Mouse (Mus musculus): ENCODE measurements around the gene Cdh23.
"Not testable (repeated sequence)": the region's sequence is repeated elsewhere in the genome, so short reads cannot be mapped to it uniquely, and the experiment has no call there.

Gene Cdh23

DNA sequence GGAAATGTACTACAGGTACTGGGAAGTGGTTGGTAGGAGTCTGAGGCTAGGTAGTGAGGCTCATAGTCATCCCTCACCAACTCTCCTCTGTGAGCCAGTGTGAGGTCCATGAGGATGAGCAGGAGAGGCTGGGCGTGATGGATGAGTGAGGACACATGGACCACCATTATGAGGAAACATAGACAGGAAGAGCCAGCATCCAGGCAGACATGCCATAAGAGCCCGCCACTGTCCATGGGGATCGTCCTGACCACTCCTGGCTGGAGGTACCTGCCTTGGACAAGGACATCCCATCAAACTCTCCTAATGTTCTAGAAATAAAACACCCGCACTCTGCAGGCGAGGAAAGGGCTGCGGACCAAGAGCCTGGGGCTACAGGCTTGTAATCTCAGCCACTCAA lies at the start of gene Cdh23:
TSS of gene Cdh23 (minus strand) at position 101 of the 400 bp plus-strand sequence.
- DNase-seq (ENCODE audit: low spot score in 2 of 2): no peak

DNA sequence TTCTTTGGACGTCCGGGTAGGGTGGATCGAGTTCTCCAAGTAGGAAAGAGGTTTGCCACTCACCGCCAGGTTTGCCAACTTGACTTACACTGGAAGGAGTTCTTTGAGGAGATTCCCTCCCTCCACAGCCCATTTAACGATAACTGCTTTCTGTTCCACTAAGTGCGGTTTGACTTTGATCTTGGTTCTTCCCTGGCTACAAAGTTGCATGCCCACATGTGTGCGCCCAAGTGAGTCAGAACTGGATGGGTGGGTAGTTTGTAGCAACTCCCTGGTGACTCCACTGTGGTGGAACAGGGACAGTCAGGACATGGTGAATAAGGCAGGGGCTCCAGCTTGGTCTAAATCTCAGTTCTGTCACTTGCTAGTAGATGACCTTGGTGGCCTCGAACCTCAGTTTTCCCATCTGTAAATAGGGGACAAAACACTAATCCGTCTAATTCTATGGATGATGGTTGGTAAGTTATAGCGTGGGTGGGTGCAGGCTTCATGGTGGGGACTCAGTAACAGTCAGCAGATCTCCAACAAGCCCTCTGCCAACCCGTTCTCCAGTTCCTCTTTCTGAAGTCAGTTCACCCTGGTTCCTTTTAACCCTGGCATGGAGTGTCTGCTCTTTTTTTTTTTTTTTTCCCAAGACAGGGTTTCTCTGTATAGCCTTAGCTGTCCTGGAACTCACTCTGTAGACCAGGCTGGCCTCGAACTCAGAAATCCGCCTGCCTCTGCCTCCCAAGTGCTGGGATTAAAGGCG lies 48.4 kb upstream of the Cdh23 start:
- DNase-seq (ENCODE audit: low spot score in 2 of 2): no peak

DNA sequence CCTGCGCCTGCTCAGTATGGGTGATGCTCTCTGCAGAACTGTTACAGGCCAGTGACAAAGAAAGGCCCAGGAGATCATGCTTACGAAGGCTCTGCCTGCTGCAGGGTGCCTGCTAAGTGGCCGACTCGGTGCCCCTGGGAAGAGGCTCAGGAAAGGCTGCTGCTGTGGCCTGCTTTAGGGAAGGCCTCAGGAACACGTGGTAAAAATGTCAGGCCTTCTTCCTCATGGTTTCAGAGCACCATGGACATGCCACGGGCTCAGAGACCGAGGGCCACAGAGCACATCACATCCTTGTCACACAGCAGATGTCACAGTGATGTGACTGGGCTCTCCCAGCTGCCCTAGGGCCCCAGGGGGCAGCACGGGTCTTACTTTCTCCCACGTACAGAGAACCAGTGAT lies 47.4 kb upstream of the Cdh23 start:
- no peak for DNase-seq (ENCODE audit: low spot score in 2 of 2)

DNA sequence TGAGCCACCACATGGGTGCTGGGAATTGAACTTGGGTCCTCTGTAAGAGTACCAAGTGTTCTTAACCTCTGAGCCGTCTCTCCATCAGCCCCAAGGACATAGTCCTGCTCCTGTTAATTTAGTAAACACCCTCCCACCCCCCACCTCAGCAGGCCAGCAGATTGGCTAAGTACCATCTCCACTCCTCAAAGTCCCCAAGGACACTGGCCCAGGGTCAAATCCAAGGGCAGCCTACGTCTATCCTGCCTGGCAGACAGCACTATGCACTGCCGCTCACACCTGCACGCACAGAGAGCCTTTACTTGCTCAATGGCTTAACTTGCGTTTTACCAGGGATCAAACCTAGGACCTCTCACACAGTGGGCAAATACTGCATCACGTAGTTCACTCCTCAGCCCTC lies 46.7 kb upstream of the Cdh23 start:
- DNase-seq (ENCODE audit: low spot score in 2 of 2): no peak

DNA sequence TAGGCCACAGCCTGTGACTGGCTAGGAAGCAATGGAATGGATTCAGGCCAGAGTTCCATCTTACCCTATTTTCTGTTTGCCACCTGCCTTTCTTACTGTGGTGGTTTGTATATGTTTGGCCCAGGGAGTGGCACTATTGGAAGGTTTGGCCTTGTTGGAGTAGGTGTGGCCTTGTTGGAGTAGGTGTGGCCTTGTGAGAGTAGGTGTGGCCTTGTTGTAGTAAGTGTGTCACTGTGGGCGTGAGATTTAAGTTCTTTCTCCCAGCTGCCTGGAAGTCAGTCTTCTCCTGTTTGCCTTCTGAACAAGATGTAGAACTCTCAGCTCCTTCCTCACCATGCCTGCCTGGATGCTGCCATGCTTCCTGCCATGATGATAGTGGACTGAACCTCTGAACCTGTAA lies 46.0 kb upstream of the Cdh23 start:
- not testable (repeated sequence) for DNase-seq (ENCODE audit: low spot score in 2 of 2)

DNA sequence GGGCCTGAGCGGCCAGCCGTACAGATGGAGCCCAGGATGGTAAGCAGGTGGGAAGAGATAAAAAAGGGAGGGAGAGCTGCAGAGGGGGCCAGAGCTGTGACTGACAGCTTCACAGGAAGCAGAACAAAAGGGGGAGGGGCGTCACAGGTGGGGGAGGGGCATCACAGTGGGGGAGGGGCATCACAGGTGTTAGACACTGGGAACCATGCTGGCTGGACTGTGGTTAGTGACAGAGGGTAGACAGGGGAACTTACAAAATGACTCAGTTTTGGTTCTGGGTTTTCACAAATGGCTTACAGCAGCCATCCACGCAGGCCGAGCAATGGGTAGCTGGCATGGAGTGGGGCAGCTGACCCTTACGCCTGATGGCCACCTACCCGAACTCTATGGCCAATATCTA lies 45.1 kb upstream of the Cdh23 start:
- DNase-seq (ENCODE audit: low spot score in 2 of 2): no peak

DNA sequence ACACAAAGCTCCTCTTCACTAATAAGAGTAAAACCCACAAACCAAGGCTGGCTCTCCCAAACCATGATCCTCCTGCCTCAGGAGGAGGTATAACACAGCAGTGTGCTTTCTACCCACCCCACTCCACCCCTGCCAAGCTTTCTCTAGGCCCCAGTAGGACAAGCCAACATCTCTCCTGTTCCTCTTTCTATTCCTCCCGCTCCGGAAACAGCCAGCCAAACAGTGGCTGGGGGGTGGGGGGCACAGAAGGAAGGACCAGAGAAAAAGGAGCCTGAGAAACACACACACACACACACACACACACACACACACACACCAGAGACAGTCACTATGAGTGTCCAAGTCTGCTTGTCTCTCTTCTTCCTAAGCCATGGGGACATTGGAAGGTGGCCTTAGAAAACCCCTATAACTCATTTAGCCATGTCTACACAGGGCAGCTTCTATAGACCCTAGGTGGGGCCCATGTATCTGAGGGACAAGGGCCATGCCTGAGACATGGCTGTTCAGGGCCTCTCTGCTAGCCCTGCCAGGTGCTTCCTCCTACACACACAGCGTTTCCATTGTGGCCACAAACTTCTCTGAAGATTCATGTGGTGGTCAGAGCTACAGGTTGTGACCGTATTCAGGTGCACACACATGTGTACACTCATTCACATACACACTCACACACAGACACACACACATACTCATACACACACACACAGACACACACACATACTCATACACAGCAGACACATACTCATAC lies 43.5 kb upstream of the Cdh23 start:
- peak in 1 of 2 experiments; percentile 21 for DNase-seq (ENCODE audit: low spot score in 2 of 2)

DNA sequence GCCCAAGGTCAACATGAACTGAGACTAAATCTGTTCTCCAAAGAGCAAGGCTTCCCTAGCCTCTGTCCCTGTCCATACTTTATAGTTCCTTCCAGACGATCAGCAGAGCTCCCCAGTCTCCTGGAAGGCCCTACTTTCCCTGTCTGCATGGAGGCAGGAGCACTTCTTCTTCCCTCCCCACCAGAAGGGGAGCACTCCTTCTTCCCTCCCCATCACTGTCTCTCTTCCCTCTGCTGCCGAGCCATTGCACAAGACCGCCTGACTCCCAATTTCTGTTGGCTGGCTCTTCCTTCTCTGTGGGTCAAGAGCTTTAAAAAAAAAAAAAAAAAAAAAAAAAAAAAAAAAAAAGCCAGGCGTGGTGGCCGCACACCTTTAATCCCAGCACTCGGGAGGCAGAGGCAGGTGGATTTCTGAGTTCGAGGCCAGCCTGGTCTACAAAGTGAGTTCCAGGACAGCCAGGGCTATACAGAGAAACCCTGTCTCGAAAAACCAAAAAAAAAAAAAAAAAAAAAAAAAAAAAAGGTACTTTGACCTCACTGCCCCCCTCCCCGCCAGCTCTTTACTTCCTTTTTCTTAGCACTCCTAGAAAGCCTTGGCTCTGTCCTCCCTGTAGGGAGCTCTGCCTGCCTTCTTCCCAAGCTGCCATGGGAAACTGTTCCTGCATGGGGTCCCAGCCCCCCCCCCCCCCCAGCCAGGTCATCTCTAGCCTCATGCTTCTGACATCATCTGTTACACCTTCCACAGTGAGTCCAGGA lies 41.8 kb upstream of the Cdh23 start:
- no peak for DNase-seq (ENCODE audit: low spot score in 2 of 2)

DNA sequence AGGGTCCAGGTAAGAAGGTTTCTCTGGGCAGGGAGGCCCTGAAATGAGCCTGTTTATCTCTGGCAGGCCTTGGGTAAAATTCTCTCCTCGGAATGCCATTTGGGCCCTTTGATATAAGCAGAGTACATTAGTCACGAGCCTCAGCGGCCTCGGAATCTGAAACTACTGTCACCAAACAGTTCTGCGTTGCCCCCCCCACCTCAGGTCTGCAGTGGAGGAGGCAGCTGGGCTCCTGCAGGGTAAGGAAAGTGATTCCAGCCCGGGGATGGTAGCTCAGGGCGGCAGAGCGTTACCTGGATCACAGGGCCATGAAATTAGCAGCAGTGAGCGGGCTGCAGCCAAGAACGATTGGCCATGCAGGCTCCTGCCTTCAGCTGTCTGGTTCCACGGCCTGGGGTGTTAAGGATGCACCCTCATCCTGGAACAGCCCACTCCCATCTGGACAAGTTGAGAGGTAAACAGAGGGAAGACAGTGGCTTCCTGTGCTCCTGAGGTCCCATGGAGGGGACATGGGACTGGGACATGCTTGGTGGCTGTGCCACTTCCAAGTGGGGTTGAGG lies 41.0 kb upstream of the Cdh23 start:
- DNase-seq (ENCODE audit: low spot score in 2 of 2): no peak

DNA sequence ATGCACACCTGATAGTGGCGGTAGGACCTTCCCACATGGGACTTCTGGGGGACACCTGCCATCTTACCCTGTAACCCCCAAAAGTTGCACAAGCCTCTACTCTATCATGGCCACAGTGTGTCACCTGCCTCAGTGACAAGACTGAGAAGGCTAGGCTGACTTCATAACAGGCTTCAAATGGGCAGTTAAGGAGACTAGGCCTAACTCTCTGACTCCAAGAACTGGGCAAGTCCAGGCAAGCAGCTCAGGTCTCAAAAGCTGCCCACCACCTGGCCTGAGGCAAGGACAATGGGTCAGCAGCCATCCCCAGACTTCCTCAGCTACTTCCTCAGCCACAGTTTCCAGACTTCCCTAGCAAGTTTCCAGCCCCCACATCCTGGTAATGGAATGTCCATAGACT lies 39.4 kb upstream of the Cdh23 start:
- no peak for DNase-seq (ENCODE audit: low spot score in 2 of 2)

DNA sequence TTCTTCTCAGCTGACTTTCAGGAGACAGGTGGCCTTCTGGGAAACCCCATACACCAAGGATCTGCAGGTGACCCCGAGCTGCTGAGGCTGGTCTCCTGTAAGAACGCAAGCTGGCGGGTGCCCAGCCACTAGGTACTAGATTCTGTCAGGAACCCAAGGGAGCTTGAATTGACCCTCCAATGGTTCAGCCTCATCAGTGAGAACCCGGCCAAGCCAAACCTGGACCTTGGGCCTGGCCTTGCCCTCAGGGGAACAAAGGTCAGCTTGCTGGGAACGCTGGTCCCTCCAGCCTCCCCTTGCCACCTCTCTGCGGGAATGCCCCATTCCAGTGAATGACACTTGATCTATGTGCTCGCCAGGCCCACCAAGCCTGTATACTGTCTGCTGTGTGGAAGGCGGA lies 37.2 kb upstream of the Cdh23 start:
- DNase-seq (ENCODE audit: low spot score in 2 of 2): no peak

DNA sequence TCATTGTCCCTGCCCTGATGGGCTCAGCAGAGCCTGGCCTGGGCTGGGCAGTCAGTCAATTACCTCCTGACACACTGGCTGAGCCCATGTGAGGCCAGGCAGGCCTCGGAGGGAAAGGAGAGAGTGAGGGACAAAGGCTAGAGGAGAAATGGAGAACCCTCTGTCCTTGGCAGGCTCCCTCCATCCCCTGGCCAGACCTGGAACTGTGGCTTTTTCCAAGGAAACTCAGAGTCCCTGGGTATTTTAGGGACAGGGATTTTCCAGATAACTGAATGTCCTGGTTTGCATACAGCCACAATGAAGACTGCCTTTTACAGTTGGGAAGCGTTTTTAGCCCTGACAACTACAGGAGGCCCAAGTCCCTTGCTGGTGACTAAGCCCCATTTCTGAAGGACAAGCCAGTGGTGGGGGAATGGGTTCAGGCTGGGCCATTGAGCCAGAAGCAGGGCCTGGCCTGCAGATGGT lies 36.1 kb upstream of the Cdh23 start:
- DNase-seq (ENCODE audit: low spot score in 2 of 2): no peak

DNA sequence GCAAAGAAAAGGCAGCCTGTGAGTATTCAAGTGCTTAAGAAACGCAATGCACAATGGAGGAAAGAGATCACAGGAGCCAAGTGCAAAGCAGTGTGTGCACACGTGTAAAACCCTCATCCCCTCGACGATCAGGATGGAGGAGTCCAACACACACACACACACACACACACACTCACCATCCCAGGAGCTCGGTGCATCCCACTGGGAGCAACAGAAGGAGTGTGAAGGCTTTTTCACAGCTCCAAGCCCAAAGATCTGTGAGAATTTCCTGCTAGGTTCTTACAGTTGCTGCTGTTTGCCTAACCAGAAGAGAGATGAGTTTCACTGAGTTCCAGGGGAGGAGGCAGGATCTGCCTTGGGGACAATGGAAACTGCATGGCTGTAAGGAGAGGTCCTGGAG lies 35.5 kb upstream of the Cdh23 start:
- no peak for DNase-seq (ENCODE audit: low spot score in 2 of 2)

DNA sequence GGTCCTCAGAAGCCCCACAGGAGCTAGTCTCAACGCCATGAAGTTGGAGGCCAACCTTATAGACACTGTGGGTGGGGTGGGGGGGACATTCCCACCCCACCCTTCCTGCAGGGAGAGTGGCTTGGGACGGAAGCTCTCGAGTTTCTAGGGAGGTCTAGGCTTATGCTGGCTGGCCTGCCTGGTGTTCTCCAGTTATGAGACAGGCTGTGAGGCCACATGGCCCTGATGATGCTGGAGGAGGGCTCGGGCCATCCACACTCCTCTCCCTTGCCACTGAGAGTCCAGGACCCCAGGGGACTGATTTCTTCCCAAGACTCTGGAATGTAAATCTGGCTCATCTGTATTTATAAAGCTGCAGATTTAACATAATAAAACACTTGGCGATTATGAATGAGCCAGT lies 31.0 kb upstream of the Cdh23 start:
- DNase-seq (ENCODE audit: low spot score in 2 of 2): no peak

DNA sequence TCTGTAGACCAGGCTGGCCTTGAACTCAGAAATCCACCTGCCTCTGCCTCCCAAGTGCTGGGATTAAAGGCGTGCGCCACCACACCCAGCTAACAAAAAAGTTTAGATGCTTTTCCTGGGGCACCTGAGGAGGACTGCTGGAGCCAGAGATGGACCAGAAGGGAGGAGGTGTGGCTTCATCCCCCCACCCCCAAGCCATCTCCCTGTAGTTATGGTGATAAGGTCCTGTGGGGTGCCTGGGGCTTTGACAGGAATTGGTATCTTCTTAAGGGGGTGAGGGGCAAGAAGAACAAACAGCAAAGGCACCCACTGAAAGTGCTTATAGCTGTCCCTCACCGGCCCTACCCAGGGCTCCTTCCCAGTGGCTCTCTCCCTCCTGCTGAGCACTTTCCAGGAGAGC lies 30.6 kb upstream of the Cdh23 start:
- DNase-seq (ENCODE audit: low spot score in 2 of 2): no peak

DNA sequence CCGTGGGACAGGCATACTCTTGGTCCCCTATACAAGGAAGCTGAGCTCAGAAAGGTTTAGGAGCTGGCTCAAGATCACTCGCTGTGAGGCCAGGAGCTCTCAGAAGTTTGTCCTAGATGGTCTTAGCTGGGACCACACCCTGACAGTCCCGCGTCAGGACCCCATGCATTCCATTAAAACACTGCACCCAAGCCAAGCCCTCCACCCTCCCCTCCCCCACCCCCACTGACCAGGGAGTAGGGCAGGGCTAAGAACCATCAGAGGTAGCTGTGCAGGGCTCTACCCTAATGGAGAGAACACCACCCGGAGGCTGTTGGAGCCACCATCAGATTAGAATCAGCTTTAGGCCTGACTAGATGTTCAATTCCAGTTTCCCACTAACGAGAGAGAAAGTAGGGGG lies 28.2 kb upstream of the Cdh23 start:
- no peak for DNase-seq (ENCODE audit: low spot score in 2 of 2)

DNA sequence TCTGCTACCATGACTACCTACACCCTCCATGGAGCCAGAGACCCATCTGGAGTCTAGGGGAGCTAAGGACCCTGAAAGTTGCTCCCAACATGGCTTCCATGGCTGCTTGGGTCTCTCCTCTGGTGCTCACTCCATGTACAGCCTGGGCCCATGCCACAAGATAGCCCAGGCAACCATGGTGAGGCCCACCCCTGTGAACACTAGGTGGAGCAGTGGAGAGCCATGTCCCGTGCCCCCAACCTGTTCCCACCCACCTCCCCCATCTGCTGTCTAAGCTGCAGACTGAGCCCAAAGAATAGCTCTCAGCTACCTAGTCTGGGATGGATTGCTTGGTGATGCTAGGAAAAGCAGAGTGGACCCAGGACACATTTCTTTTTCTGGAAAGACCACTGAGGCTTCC lies 27.1 kb upstream of the Cdh23 start:
- DNase-seq (ENCODE audit: low spot score in 2 of 2): no peak

DNA sequence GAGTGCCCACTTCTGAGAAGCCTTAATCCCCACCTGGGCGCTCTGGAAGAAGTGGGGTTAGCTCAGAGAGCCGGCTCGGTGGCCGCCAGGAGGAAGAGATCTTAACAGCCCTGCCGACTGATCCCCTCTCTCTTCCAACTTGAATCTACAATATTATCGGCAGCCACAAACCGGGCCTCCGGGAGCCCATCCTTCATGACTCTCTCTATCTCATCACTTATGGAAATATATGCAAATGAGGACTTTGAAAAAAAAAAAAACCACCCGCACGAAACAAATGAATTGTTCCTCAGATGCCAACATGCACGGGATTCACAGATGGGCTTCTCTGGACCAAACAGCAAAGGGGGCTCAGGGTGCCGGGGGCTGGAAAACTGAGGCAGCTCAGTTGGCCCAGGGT lies 25.4 kb upstream of the Cdh23 start:
- DNase-seq (ENCODE audit: low spot score in 2 of 2): no peak

DNA sequence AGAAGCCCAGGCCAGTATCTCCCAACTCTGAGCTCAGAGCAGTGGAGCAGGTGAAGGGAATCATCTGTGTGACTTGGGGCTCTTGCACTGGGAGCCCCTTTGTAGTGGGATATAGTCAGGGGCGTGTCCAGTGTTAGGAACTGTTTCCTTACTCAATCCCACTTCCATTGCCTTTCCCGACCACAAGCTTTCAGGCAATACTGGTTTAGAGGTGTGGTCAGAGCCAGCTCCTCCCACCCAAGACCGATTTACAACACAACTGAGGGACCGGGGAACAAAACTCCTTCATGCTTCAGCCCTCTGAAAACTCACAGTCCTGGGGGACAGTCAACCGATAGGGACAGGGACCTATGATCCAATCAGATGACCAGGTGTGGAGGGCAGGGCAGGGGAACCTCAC lies 24.2 kb upstream of the Cdh23 start:
- no peak for DNase-seq (ENCODE audit: low spot score in 2 of 2)

DNA sequence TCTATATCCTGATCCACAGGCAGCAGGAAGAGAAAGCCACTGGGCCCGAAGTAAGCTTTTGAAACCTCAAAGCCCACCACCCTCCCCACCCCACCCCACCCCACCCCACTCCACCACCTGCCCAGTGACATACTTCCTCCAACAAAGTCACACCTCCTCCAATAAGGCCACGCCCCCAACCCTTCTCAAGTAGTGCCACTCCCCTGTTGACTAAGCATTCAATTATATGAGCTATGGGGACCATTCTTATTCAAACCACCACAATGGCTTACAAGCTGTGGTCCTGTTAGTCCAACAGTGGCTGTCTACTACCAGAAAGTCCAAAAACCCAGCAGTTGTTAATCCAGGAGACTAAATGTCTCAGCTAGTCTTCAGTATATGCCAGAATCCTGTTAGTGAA lies 22.2 kb upstream of the Cdh23 start:
- no peak for DNase-seq (ENCODE audit: low spot score in 2 of 2)

DNA sequence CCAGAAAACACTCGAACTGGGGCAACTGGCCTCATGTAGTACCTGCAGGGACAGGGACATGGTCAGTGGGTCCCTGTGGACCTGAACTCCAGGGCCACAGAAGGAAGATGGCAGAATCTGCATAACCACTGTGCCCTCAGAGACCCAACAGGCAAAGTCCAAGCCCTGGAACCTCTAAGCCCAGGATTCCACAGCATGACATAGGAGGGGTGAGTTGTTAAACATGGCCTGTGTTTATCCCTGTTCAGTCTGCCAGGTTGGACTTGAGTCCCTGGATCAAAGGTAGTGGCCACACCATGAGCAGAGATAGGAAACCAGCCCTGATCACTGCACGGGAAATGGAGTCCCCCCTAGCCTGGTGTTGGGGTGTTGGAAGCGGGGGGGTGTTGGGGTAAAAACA lies 20.2 kb upstream of the Cdh23 start:
- no peak for DNase-seq (ENCODE audit: low spot score in 2 of 2)

DNA sequence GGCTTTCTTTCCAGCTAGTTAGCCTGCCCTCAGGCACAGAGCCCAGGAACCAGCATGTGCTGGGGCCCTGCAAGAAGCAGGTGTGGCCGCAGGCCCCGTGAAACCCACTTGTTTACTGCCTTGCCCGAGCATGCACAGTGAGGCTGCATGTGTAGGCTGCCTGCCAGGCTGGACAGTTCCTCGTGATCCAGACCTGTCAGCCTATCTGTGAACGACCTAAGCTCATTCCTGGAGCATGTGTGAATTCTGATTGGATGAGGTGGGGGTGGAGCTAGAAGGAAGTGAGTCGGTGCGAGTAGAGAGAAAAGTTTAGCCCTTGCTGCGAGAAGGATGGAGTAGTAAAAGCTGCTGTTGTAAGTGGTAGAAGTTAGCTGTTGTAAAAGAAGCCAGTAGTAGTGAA lies 16.0 kb upstream of the Cdh23 start:
- DNase-seq (ENCODE audit: low spot score in 2 of 2): not testable (repeated sequence)

Measured in left cerebral cortex, adult 9 months (tissue).